Mouse (Mus musculus) cerebellum, postnatal 36 days (tissue): ENCODE results near the gene Tsr2.

ENCODE experiments used
- DNase-seq, 2 experiments: peaks; one replicate each; pipeline ENCODE4 v3.0.0; 2021 to 2022; ENCODE audit warnings: mixed read lengths in 2 of 2

The Tsr2 gene

GRCm38 (mm10) chrX:151046321-151046720 lies 50.0 kb downstream of the Tsr2 start:
- DNase-seq, result peak in 1 of 2 experiments; percentile 33

- no peak for DNase-seq
Observed at GRCm38 (mm10) chrX:151045850-151046249, 50.5 kb downstream of the Tsr2 start, which contains the start of gene Fgd1. Fgd1 (plus strand) TSS chrX:151046150.

- no peak for DNase-seq
Observed at GRCm38 (mm10) chrX:151041223-151041622, 55.1 kb downstream of the Tsr2 start.
